Mouse (Mus musculus): Measurements from ENCODE around the gene Bicral. TPM values are rescaled to one million over a fixed set of nuclear protein-coding genes. Genes with fewer than 3 reads are reported as not detected.
"Not testable (repeated sequence)": the region's sequence is repeated elsewhere in the genome, so short reads cannot be mapped to it uniquely, and the experiment has no call there.

The Bicral gene
- total RNA-seq, 4 experiments from 2014 or later: 12.8 to 15.3 (median 14.4) TPM

DNA sequence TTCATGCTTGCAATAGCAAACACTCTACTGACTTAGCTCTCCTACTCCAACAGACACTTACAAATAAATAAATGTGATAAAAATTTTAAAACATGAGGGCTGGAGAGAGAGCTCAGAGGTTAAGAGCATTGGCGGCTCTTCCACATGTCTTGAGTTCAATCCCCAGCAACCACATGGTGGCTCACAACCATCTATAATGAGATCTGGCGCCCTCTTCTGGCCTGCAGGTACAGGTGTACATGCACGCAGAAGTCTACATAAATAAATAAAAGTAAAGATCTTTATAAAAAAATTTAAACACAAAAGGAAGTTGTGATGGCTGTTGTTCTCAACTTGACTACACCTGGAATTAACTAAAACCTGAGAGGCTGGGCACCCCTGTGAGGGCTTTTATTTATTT is 17.3 kb upstream of the Bicral start:
- no peak for DNase-seq (ENCODE audit: low spot score)

DNA sequence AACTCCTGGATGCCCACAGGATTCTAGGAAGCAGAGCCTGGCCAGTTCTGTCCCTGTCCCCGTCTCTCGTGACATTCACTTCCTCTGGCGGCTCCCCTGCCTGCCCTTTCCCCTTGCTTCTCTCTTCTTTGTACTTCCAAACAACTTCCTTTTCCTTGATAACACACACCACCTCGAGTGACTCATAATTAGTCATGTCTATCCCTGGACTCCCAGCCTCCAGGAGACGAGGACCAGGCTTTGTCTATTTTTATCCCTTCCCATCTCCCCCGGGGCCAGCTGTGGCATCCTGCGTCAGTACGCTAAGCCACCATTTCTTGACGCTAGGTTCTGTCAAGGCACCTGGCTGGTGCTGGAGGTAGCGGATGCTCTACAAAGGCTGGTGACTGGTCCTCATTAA is 15.9 kb upstream of the Bicral start:
- peak; percentile 79 for DNase-seq (ENCODE audit: low spot score)

DNA sequence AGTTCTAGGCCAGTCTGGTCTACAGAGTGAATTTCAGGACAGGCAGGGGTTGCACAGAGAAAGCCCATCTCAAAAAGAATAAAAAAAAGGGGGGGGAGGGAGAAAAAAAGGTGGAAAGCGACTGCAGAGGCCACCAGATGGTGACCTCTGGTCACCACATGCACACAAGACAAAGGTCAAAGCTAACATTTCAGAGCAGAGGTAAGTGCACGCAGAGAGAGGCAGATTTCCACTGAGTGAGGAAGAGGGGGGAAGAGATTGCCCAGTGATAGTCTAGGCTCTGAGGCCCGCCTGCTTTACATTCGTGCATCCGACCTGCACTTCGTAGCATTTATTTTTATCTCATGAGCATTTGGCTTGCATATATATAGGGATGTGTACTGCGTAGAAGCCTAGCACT is 14.5 kb upstream of the Bicral start:
- DNase-seq (ENCODE audit: low spot score): no peak

DNA sequence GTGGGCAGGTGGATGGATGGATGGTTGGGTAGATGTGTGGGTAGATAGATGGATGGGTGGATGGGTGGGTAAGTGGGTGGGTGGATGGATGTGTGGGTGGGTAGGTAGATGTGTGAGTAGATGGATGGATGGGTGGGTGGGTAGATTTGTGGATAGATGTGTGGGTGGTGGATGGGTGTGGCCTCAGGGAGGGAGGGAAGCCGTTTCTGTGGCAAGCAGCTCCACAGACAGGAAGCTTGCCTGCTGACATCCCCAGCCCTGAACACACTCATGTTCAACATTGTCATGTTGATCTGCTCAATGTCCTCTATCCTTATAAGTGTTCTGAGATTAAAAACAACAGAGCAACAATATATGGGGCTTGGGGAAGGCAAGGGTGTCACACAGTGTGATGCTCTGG is 12.6 kb upstream of the Bicral start:
- no peak for DNase-seq (ENCODE audit: low spot score)

DNA sequence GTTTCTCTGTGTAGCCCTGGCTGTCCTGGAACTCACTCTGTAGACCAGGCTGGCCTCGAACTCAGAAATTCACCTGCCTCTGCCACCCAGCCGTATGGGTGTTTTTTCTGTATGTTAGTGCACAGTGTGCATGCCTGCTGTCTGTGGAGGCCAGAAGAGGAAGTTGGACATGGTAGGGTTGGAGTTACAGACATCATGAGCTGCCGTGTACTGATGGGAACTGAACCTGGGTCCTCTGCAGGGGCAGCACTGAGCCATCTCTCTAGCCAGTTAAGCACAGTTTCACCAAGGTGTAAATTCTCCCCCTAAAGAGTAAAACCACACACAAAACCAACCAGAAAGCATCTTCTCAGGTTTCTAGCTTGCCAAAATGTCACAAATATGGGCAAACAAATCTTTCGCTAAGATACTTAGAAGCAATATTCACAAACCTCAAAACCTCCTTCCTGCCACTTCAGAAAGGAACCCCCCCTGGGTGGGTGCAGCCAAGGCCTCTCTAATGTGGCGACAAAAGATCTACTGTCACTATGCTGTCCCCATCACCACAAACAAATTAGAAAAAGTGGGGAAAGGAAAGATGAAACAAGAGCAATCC is 12.0 kb upstream of the Bicral start:
- no peak for DNase-seq (ENCODE audit: low spot score)

DNA sequence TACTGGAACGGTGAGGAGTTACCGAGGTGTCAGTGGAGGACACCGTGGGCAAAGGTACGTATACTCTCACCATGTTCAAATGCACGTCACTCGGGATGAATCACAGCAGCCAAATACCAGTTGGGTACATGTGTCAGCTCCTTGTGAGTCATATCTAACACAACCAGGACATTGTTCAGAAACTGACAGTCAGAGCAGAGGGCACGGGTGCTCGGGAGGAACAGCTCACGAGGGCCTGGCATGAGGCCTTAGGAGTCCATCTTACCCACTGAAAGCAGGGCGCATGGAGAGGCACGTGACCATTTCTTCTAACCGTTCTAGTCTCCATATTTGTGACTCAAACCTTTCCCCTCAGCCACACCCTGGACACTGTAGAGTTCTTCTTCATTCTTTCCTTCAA is 8.6 kb upstream of the Bicral start:
- DNase-seq (ENCODE audit: low spot score): no peak

DNA sequence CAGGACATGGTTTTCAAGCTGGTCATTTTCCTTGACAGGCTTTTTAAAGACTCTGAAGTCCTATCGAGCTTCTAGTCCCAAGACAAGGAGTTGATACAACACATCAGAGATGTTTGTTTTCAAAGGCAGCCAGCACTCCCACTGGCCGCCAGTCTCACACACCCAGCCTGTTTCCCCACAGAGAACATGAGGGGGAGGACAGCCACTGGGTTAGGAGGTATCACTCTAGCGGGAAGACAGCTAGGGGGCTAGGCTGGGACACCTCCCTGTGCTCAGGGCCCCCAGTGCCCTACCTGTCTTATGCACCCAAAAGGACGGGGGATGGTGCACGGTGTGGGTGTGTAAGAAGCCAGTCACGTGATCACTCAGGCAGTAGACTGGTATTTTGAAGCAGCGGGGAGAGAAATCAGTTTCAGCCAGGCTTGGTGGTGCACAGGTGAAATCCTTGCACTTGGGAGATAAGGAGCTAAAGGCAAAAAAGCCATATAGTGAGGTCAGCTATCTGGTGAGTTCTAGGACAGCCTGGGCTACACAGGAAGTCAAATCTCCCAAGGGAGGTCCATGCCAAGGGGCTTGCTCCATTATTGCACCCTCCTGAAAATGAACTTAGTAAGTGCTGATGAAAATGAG is 6.4 kb upstream of the Bicral start:
- no peak for DNase-seq (ENCODE audit: low spot score)

DNA sequence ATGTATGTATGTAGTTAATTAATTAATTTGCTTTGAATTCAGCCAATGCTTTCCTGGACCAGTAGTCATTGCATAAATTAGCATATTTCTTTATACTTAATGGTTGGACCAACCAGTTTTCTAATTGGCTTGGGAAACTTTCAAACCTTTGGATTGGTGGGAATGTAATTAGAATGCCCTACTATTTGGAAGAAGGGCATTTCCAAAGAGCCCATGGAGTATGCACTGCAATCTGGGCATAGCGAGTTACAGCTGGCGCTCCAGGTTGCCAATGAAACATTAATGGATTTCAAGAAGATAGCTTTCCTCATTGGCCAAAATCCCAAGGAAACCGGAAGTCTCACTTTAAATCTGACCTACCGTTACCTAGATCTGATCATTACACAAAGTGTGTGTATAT is 1.8 kb upstream of the Bicral start:
- no peak for DNase-seq (ENCODE audit: low spot score)

DNA sequence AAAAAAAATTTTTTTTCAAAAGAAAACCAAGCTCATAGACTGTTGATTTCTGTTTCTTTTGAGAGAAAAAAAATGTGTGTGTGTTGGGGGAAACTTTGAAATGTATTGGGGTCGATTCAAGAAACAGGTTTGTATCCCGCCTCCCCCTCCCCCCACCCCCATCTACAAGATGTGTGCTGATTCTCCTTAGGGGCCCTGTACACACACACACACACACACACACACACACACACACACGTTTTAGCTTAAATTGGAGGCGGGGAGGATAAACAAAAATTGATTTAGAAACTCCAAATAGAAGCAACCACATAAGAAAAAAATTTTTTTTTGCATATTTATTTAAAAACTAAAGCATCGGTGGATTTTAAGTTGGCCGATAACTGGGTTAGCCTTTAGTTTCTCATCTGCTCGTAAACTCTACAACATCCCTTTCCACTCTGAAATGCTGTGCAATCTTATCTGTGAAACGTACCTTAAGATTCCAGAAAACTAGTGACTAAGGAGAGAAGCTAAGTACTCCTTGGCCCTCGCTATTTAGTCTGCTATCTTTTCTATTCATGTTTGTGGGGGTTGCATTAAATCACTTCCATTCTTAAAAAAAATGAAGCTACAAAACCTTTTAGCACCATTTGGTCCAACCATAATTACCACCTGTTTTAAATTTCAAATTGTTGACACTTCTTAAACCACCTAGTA is 615 bp upstream of the Bicral start:
- no peak for DNase-seq (ENCODE audit: low spot score)

DNA sequence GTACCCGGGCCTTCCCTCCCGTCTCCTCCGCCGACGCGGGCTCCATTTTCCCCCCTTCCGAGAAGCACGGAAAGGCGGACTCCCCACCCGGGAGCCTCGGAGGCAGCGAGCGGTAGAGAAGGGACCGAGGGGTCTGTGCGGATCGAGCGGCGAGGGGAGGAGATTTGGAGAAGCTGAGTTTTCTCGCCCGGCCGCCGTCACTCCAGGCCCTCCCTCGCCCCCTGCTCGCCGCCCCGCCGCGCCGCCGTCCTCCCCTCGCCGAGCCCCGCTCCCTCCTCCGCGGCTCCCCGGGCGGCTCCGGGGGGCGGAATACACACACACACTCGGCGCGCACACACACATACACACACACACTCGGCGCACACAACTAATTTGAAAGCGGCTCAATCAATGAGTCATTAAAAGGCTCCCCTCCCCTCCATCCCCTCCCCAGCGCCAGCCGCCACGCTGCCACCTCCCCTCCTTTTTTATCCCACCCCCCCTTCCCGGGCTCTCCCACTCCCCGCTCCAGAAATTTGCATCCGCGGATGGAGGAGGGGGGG is 850 bp downstream of the Bicral start:
- DNase-seq (ENCODE audit: low spot score): peak; percentile 73

DNA sequence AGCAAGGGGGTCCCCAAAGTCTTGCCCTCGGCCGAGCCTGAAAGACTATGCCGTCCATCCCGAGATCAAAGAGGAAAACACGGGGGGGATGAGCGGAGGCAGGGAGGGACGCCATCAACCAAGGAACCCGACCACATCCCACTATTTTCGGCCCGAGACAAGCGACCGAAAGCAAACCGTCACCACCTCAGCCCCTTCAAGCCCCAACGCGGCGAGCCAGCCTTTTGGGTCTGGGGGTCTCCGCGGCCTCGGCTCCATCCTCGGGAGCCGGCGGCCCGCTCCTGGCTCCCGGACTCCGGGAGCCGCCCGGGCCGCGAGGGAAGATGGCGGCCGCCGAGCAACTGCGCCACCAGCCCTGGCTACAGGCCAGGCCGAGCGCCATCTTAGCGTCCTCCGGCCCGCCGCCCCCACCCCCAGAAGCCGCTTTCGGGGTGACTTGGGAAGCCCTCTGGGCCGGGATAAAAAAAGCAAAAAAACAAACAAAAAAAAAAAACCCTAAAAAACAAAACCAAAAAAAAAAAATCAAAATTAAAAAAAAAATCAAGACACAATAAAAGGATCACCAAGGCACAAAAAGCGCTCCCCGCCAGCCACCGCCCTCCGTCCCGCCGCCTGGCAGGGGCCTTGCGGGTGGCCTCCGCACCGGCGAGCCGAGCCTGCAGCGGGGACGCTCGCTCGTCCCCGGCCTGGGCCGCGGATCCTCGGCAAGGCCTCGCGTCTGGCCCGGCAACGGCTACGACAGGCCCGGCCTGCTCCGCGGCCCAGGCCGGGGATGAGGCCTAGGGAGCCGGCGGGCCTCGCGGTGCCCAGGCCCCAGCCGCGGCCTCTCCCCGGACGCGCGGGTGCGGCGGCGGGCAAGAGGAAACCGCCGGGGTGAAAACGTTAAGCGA is 1.6 kb downstream of the Bicral start:
- peak; percentile 68 for DNase-seq (ENCODE audit: low spot score)

DNA sequence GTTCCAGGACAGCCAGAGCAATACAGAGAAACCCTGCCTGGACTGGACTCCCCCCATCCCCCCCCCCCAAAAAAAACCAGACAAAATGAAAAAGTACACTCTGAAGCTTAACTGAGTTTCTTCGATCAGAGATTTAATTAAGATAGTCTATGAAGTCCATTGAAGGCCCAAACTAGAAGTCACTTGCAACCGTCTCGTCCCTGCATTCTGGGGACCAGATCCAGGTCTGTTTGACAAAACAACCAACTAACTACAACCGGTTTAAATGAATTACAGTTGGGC is 2.2 kb downstream of the Bicral start:
- DNase-seq (ENCODE audit: low spot score): no peak

DNA sequence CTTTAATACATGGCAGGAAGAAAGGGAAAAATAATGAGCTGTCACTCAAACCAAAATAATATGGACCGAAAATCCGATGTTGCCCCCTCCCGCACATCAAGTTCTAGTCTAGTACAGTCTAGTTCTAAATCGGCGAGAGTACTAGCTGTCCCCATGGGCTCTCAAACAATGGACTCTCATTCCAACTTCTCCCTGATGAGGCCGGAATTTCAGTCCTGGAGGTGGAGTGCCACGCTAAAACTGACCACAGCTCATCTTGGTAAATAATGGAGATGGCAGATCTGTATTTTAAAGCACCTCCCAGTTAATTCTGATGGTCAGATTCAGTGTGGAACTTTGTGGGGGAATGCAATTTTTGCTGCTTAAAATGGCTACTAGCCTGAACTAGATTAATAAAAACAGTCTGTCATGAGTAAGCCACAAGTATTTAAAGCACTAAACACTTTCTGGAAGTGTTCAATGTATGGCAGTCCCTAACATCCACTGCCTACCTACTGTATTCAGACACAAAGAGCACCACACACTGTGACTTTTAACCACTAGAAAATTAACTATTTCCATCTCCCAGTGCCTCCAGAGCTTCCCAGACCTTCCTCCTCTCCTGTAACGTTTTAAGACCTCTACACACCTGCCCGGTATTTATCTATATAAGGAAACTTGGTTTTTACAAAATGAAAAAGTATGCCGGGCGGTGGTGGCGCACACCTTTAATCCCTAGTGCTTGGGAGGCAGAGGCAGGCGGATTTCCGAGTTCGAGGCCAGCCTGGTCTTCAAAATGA is 2.8 kb downstream of the Bicral start:
- no peak for DNase-seq (ENCODE audit: low spot score)

DNA sequence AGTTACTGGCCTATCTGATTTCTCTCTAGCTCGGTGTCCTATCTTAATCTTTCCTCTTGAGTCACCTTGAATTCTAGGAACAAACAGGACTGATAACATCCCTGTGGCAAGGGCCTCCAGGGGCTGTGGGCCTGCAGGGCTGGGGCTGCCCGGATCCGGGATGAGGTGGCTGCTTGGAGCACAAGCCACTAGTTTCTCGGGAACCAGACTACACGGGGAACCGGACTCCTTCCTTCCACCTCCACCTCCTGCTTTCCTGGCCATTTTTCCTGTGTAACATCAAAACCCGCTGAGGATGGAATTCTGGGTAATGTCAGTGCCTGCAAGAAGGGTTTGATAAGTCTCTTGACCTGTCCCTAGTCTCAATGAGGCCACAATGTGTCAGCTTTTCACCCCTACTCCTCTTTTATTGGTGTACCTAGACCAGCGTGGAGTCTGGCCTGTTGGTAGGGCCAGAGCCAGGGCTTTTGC is 3.6 kb downstream of the Bicral start:
- no peak for DNase-seq (ENCODE audit: low spot score)

DNA sequence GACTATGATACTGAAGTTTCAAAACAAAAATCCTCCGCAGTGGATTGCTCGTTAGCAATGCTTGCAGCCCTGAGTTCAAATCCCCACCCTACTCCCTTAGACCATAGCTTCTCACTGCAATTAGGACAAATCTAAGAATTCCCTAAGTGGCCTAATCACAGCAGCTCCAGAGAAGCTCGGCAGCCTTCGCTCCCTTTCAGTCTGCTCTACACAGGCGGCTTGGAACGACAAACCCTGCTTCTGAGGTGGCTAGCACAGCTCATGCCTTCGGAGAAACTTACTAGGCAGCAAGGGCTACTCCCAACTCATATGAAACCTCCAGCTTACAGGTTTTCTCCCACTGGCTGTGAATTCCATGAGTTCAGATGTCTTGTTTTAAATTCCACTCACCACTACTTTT is 4.2 kb downstream of the Bicral start:
- no peak for DNase-seq (ENCODE audit: low spot score)

DNA sequence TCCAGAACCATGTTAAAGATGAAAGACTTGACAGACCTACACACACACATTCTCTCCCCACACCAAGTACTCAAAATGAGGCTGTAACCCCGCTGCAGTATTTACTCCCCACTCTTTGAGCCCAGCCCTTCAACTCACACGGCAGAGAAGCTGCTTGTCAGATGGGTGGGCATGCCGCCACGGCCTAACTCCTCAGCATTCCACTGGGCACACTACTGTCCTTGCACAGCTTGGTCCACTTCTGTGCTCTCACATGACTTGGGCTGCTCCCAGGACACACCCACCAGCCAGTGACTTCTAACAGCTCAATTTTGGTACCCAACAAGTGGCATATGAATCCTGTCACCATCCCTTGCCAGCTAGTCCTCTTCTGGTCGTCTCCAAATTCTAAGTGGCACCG is 5.0 kb downstream of the Bicral start:
- peak; percentile 74 for DNase-seq (ENCODE audit: low spot score)

DNA sequence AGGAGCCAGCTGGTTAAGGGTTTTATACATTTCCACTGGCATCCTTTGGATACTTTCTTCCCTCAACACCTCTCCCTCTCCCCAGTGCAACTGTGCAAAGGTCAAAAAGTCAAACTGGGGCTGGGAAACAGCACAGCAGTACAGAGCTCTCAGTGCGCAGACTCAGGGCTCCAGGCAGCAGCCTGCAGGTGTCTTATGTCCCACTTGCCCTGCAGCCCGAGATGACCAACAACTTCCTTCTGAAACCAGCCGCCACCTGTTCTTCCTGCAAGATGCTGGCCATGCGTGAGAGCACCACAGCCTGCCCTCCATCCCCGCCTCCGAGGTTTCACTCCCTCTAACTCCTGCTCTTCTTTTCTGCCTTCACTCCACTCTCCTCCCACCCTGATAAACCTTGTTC is 5.6 kb downstream of the Bicral start:
- DNase-seq (ENCODE audit: low spot score): no peak

DNA sequence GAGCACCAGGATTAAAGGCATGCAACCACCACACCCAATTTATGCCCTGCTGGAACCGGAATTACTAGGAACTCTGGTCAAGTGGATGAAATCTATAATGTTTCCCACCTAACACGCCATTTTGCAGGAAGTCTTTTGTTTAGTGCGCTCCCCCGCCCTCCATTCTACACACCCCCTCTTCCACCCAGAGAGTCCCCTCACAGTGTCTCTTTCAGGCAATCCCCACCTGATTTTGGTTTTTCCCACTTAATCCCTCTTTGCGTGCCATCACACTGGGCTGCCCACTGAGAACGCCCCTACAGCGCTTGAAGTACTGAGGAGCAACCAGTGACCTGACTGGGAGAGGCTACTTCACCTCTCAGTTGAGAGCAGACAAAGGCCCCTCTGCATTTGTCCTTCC is 11.1 kb downstream of the Bicral start:
- no peak for DNase-seq (ENCODE audit: low spot score)

DNA sequence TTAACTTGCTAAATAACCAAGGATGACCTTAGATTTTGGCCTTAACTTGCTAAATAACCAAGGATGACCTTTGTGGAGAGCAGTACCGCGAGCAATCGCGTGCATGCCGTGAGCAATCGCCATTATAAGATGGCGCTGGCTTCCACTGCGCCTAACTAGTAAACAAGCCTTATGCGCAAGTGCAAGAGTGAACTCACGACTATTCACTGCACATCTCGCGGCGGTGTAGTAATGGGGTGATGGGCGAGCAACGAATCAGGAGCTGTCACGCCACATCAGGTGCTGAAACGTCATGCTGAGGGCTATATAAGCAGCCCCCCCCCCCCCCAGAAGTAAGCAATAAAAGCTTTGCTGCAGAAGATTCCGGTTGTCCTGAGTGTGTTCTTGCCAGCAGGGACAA is 11.7 kb downstream of the Bicral start:
- DNase-seq (ENCODE audit: low spot score): not testable (repeated sequence)

DNA sequence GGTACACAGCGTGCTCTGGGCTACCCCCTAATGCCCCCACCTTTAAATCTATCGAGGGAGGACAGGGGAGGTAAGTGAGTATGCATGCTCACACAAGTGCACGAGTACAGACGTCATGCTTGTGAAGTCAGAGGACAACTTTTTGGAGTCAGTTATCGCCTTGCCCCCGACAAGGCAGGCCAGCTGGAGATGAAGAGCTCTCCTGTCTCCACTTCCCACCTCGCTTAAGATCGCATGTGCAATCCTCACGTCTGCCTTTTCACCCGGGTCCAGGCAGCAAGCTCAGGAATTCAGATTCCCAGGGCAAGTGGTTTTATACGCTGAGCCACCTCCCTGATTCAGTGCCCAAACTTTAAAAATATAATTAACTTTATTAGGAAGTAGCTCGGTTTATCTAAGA is 13.0 kb downstream of the Bicral start:
- no peak for DNase-seq (ENCODE audit: low spot score)

DNA sequence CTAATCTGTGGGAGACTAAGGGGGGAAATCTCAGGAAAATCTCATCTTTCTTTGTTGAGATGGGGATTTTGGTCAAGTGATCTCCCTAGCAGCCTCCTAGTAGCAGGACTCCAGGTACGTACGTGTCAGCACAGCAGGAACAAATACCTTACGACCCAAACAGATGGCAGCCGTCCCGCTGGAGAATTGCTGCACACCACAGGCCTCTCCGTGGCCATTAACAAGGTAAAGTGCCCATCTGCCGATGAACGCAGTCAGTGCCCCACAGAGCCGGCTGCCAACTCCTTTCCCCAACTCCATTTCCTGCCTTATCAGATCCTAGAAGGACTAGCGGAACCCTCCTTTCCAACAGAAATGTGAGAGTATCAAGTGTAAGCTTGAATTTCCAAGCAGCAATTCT is 13.5 kb downstream of the Bicral start:
- DNase-seq (ENCODE audit: low spot score): no peak
